Mouse (Mus musculus): ENCODE measurements around the gene Ryr1. TPM values are rescaled to one million over a fixed set of nuclear protein-coding genes. Genes with fewer than 3 reads are reported as not detected.

The Ryr1 gene
- polyA plus RNA-seq, 1 experiment from 2014 or later, result 0.55 TPM

DNA sequence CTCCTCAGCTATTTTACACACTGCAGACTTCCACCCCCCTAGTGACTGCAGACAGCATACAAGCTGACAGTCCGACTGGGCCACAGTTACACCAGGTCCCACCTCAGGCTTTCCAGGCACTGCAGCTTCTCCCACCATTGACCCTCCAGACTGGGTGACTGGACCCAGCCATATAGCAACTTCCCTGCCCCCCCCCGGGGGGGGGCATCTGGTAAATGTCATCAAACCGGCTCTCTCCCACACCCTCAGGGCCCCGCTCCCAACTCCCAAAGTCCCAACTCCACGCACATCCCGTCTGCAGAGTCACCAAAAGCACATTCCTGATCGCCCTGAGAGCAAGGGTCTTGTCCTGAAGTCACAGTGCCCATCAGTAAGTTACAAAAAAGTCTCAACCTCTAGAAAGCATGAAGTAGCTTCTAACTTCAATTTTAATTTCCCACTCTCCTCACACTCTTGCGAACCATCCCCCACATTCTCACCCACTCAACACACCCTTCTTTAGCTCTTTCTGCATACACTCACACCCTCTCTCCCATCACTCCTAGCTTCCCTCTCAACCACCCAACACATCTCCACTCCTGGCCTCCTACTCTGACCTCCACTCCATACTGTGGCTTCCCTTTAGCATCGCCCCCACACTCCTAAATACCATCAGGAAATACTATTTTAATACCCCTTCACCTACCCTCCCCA lies 164.5 kb downstream of the Ryr1 start:
- peak overlapping the region; percentile 65 for H3K4me2 ChIP-seq
- H3K9me3 ChIP-seq (ENCODE audit: control insufficient read depth, low read length), result no peaks in the 10 kb centered on the region
- H3K27me3 ChIP-seq (ENCODE audit: control insufficient read depth, insufficient read depth, low read length), result no peaks in the 10 kb centered on the region
- H3K27ac ChIP-seq (ENCODE audit: low read depth, low read length), result no peak overlapping the region
- DNase-seq (ENCODE audit: low spot score, missing footprints), result no peak
- 33% methylated on average over 9 of the region's 9 CpGs for WGBS
- peak overlapping the region; percentile 85 for H3K9ac ChIP-seq (ENCODE audit: low read length)
- H3K4me3 ChIP-seq (ENCODE audit: low read depth, low read length), result peak overlapping the region; percentile 99
- H3K4me1 ChIP-seq (ENCODE audit: control insufficient read depth, insufficient read depth, low read length), result peaks cover 28% of the 10 kb centered on the region
- no peak for ATAC-seq (ENCODE audit: low FRiP score)
- no peaks in the 10 kb centered on the region for H3K36me3 ChIP-seq (ENCODE audit: control insufficient read depth, insufficient read depth, low read length)

GRCm38 (mm10) chr7:28959505-28960045 lies 165.4 kb downstream of the Ryr1 start:
- Histone ChIP-seq H3K4me2 (peak overlapping the region; percentile 65), H3K9ac (ENCODE audit: low read length) (peak overlapping the region; percentile 85), H3K36me3 (ENCODE audit: control insufficient read depth, insufficient read depth, low read length) (no peaks in the 10 kb centered on the region), H3K4me3 (ENCODE audit: low read depth, low read length) (peak overlapping the region; percentile 99), H3K4me1 (ENCODE audit: control insufficient read depth, insufficient read depth, low read length) (peaks cover 32% of the 10 kb centered on the region), H3K27me3 (ENCODE audit: control insufficient read depth, insufficient read depth, low read length) (no peaks in the 10 kb centered on the region), H3K9me3 (ENCODE audit: control insufficient read depth, low read length) (no peaks in the 10 kb centered on the region), H3K27ac (ENCODE audit: low read depth, low read length) (no peak overlapping the region)
- WGBS, result 50% methylated on average over 6 of the region's 6 CpGs
- ATAC-seq (ENCODE audit: low FRiP score) (no peak), DNase-seq (ENCODE audit: low spot score, missing footprints) (no peak)

GRCm38 (mm10) chr7:28958770-28959169 lies 166.2 kb downstream of the Ryr1 start:
- Histone ChIP-seq H3K36me3 (ENCODE audit: control insufficient read depth, insufficient read depth, low read length) (no peaks in the 10 kb centered on the region), H3K4me1 (ENCODE audit: control insufficient read depth, insufficient read depth, low read length) (peaks cover 36% of the 10 kb centered on the region), H3K4me3 (ENCODE audit: low read depth, low read length) (no peak overlapping the region), H3K4me2 (no peak overlapping the region), H3K27ac (ENCODE audit: low read depth, low read length) (no peak overlapping the region), H3K27me3 (ENCODE audit: control insufficient read depth, insufficient read depth, low read length) (no peaks in the 10 kb centered on the region), H3K9me3 (ENCODE audit: control insufficient read depth, low read length) (no peaks in the 10 kb centered on the region), H3K9ac (ENCODE audit: low read length) (no peak overlapping the region)
- DNase-seq (ENCODE audit: low spot score, missing footprints), result no peak
- ATAC-seq (ENCODE audit: low FRiP score), result no peak
- 68% methylated on average over 1 of the region's 1 CpGs for WGBS

DNA sequence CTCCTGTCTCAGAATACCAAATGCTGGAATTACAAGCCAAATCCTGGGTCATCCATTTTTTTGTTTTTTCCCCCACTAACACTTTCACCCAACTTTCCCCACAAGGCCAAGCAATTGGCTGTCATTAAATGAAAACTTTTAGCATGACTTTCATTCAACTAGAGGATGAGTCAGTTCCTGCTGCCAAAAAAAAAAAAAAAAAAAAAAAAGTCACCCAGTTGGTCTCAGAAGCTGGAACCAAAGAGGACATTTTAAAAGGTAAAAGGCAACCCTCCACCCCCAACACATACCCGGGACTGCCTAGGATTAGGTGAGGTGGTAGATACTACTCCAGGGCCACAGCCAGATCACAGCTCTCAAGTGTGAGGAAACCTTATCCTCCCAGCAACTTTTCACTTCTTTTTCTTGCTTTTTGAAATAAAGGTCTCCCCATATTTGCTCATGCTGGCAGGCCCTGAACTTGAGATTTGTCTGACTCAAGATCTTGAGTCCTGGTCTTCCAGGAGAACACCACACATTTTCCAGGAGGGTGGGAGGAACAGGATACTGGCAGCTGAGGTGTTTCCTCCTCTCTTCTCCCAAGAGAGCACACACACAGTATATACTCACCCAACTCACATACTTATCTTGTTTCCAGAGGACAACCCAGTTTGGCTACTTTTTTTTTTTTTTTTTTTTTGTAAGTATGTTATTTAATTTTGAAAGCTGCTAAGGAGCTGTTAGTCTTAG lies 166.8 kb downstream of the Ryr1 start:
- Histone ChIP-seq H3K9ac (ENCODE audit: low read length) (no peak overlapping the region), H3K9me3 (ENCODE audit: control insufficient read depth, low read length) (no peaks in the 10 kb centered on the region), H3K4me2 (no peak overlapping the region), H3K27me3 (ENCODE audit: control insufficient read depth, insufficient read depth, low read length) (no peaks in the 10 kb centered on the region), H3K4me1 (ENCODE audit: control insufficient read depth, insufficient read depth, low read length) (peaks cover 42% of the 10 kb centered on the region), H3K27ac (ENCODE audit: low read depth, low read length) (no peak overlapping the region), H3K4me3 (ENCODE audit: low read depth, low read length) (no peak overlapping the region), H3K36me3 (ENCODE audit: control insufficient read depth, insufficient read depth, low read length) (no peaks in the 10 kb centered on the region)
- WGBS, result 84% methylated on average over 1 of the region's 1 CpGs
- ATAC-seq (ENCODE audit: low FRiP score), result no peak
- DNase-seq (ENCODE audit: low spot score, missing footprints), result no peak

DNA sequence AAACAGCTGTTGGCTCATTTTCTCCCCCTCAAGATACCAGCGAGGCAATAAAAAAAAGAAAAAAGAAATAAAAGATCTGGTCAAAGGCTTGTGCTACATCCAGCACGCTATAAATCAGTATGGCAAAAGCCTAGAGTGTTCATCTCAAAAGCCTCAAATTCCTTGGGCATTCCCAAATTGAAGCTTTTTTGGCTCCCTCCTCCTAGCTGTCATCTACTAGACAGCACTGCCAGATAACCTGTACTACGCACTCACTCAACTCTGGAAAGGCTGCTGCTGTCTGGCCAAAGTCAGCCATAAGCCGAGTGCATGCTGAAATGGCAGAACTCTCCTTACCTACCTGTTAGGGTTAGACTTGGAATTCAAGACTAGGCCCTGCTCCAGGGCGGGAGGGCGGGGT lies 167.7 kb downstream of the Ryr1 start:
- Histone ChIP-seq H3K4me1 (ENCODE audit: control insufficient read depth, insufficient read depth, low read length) (peaks cover 48% of the 10 kb centered on the region), H3K4me3 (ENCODE audit: low read depth, low read length) (no peak overlapping the region), H3K36me3 (ENCODE audit: control insufficient read depth, insufficient read depth, low read length) (no peaks in the 10 kb centered on the region), H3K27me3 (ENCODE audit: control insufficient read depth, insufficient read depth, low read length) (no peaks in the 10 kb centered on the region), H3K4me2 (no peak overlapping the region), H3K27ac (ENCODE audit: low read depth, low read length) (no peak overlapping the region), H3K9me3 (ENCODE audit: control insufficient read depth, low read length) (no peaks in the 10 kb centered on the region), H3K9ac (ENCODE audit: low read length) (no peak overlapping the region)
- no peak for DNase-seq (ENCODE audit: low spot score, missing footprints)
- no peak for ATAC-seq (ENCODE audit: low FRiP score)
- WGBS, result 92% methylated on average over 6 of the region's 6 CpGs

GRCm38 (mm10) chr7:28956270-28956669 lies 168.7 kb downstream of the Ryr1 start:
- H3K4me2 ChIP-seq, result no peak overlapping the region
- no peaks in the 10 kb centered on the region for H3K36me3 ChIP-seq (ENCODE audit: control insufficient read depth, insufficient read depth, low read length)
- no peak overlapping the region for H3K27ac ChIP-seq (ENCODE audit: low read depth, low read length)
- H3K4me3 ChIP-seq (ENCODE audit: low read depth, low read length), result no peak overlapping the region
- ATAC-seq (ENCODE audit: low FRiP score) (no peak), DNase-seq (ENCODE audit: low spot score, missing footprints) (no peak)
- H3K4me1 ChIP-seq (ENCODE audit: control insufficient read depth, insufficient read depth, low read length), result peaks cover 47% of the 10 kb centered on the region
- no peaks in the 10 kb centered on the region for H3K27me3 ChIP-seq (ENCODE audit: control insufficient read depth, insufficient read depth, low read length)
- no peak overlapping the region for H3K9ac ChIP-seq (ENCODE audit: low read length)
- no peaks in the 10 kb centered on the region for H3K9me3 ChIP-seq (ENCODE audit: control insufficient read depth, low read length)
- WGBS, result 94% methylated on average over 1 of the region's 1 CpGs

DNA sequence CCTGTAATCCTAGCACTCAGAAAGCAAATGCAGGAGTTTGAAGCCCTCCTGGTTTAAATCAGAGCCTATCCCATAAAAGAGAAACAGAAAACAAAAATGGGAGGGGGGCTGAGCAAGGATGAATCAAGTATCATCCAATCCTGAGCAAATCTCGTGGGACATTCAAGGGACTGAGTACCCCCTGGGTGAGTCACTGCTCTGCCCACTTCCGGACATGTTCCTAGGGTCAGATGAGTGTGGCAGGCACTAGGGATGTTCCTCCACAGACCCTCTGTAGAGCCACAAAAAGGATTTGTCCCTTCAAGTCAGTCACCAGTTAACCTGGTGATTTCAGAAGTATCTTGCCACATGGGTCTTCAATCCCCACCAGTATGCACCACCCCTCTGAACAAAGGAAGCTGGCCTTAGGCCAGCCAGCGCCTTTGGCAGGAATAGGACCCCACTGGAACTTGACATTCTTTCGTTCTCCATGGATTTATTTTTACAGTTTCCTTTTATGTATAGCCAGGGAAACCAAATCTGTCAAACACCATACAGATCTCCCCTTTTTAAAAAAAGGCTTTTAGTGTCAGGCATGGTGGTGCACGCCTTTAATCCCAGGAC lies 169.6 kb downstream of the Ryr1 start:
- H3K27ac ChIP-seq (ENCODE audit: low read depth, low read length), result no peak overlapping the region

GRCm38 (mm10) chr7:28954773-28955172 lies 170.2 kb downstream of the Ryr1 start:
- DNase-seq (ENCODE audit: low spot score, missing footprints), result no peak
- no peaks in the 10 kb centered on the region for H3K27me3 ChIP-seq (ENCODE audit: control insufficient read depth, insufficient read depth, low read length)
- no peak overlapping the region for H3K9ac ChIP-seq (ENCODE audit: low read length)
- no peak overlapping the region for H3K27ac ChIP-seq (ENCODE audit: low read depth, low read length)
- whole genome bisulfite sequencing, result 80% methylated on average over 4 of the region's 4 CpGs
- no peak for ATAC-seq (ENCODE audit: low FRiP score)
- H3K4me3 ChIP-seq (ENCODE audit: low read depth, low read length), result no peak overlapping the region
- no peak overlapping the region for H3K4me2 ChIP-seq
- peaks cover 32% of the 10 kb centered on the region for H3K4me1 ChIP-seq (ENCODE audit: control insufficient read depth, insufficient read depth, low read length)
- H3K9me3 ChIP-seq (ENCODE audit: control insufficient read depth, low read length), result no peaks in the 10 kb centered on the region
- no peaks in the 10 kb centered on the region for H3K36me3 ChIP-seq (ENCODE audit: control insufficient read depth, insufficient read depth, low read length)

More for the DNA sequence above, 169.6 kb downstream of the Ryr1 start:
- no peak for ATAC-seq (ENCODE audit: low FRiP score)
- Histone ChIP-seq H3K27me3 (ENCODE audit: control insufficient read depth, insufficient read depth, low read length) (no peaks in the 10 kb centered on the region), H3K4me1 (ENCODE audit: control insufficient read depth, insufficient read depth, low read length) (peaks cover 39% of the 10 kb centered on the region), H3K4me2 (no peak overlapping the region), H3K36me3 (ENCODE audit: control insufficient read depth, insufficient read depth, low read length) (no peaks in the 10 kb centered on the region), H3K9ac (ENCODE audit: low read length) (no peak overlapping the region), H3K9me3 (ENCODE audit: control insufficient read depth, low read length) (no peaks in the 10 kb centered on the region), H3K4me3 (ENCODE audit: low read depth, low read length) (no peak overlapping the region)
- no peak for DNase-seq (ENCODE audit: low spot score, missing footprints)
- 67% methylated on average over 5 of the region's 5 CpGs for WGBS

Data from midbrain, embryonic 11.5 days (tissue).